Mouse (Mus musculus) v-Abl transformed pro-B cells (cell line): Measurements from ENCODE around the gene Psme3.

ENCODE experiments used
- in situ Hi-C, 2 experiments: fragments of 400-800 bp; cut with MboI; formaldehyde crosslinking; loops; one replicate each; pipeline ENCODE4 v1.15.1; 2025; ENCODE audit not compliant: unreplicated experiment in 2 of 2

Psme3 gene

DNA sequence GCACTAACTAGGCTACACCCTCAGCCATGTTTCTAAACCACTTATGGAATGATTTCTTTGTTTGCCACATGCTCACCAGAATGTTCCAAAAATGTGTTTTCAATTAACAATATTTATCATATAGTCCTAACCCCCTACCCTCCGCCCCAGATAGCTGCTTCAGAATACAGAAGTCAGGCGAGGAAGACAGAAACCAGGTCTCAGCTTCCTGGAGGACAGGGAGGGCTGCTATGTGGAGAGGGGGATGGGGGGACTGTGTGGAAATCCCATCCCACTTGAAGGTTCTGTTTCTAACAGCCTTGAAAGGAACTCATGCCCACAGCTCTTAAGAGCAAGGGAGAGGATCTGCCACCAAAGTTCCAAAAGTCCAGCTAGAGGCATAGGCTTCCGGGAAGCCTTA, 33.2 kb downstream of the Psme3 start:
- in situ Hi-C loops = no loop called here

DNA sequence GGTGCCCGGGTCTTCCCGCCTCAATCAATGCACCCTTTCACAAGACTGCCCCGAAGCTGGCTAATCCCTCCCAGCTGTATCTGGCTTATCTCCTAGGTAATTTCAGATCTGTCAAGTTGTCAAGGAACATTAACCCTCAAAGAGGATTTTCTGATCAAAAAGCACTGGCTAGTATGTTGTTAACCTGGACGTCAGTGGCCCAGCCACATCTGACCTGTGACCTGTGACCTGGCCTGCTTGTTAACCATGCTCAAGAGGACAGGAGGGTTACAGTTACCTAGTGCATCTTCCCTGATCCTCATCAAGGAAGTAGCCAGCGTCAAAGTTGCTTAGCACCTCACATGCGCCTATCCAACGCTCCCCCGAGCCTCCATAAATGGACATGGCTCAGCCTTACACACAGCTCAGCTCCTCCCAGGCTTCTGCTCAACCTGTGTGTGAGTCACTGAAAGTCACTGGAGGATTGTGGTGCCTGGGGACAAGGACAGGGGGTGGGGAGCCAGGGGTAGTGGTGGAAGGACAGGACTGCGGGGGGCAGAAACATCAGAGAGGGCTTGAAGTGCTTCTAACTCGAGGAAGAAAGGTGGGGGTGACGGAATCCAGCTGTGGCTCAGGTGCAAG, 35.2 kb downstream of the Psme3 start:
- in situ Hi-C loops = no loop called here

DNA sequence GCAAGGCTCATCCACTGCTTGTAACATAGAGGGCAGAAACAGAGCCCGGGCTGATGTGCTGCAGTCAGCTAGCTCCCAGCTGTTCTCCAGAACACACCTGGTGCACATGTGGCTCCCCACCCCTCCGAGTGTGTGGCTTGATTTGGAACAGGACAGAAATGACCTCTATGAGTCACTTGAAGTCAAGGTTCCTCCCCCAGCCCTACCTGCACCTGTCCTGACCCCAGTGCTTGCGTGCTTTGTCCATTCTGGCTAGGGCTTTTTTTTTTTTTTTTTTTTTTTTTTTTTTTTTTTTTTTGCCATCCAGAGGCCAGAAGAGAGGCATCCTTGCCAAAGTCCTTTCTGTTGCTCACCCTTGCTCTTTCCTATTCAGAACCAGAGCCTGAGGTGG, 35.7 kb downstream of the Psme3 start:
- in situ Hi-C loops = no loop called here

DNA sequence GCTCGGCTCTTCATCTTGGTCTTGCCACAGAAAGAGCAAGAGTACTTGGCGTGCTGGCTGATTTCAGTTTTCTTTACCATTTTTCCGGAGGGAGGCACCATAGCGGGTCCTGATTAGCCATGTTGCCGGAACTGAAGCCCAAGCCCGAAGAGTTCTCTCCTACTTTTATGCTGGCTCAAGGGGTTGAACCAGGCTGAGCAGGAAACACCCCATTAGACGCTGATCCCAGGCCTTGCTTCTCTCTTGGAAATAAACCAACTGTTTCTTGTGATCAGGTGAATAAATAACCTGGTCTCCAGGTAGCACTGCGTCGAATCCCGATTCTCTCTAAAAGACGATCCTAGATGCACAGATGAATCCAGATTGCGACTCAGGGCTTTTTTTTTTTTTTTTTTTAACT, 37.4 kb downstream of the Psme3 start:
- in situ Hi-C loops = no loop called here

DNA sequence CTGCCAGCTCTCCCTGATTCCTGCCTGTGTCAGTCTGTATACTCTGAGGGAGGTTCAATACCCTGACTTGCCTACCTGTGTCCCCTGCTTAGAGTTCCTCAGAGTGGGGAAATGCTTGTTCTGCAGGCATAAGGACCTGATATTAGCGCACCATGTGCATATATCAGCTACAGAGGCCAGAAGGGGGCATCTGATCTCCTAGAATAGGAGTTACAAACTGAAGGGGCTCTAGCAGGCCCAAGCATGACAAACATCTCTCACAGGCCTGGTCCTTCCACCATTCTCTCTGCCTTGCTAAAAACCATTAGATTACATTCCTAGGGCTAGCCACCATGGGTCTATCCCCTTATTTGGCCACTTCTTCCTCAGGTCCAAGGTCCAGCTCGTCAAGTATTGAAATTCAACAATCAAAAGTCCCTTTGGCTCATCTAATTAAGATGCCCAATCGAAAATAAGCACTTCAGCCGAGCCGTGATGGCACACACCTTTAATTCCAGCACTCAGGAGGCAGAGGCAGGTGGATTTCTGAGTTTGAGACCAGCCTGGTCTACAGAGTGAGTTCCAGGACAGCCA, 38.5 kb downstream of the Psme3 start:
- in situ Hi-C loops = no loop called here

DNA sequence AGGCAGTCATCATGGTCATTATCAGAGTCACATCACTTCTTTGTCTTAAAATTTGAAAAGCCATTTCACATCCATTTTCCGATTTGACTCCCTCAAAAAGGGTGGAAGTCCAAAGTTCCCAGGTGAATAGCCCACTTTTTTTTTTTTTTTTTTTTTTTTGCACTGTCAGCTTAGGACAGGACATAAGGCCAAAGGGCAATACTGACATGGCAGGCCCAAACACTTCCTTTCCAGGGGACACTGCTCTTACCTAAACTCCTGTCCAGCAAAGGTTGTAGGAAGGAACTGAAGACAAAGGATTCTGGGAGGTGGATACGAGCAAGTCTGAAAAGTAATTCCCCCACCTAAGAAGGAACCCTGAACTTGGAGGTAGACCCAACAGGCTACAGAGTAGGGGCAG, 39.9 kb downstream of the Psme3 start:
- in situ Hi-C loops = no loop called here

DNA sequence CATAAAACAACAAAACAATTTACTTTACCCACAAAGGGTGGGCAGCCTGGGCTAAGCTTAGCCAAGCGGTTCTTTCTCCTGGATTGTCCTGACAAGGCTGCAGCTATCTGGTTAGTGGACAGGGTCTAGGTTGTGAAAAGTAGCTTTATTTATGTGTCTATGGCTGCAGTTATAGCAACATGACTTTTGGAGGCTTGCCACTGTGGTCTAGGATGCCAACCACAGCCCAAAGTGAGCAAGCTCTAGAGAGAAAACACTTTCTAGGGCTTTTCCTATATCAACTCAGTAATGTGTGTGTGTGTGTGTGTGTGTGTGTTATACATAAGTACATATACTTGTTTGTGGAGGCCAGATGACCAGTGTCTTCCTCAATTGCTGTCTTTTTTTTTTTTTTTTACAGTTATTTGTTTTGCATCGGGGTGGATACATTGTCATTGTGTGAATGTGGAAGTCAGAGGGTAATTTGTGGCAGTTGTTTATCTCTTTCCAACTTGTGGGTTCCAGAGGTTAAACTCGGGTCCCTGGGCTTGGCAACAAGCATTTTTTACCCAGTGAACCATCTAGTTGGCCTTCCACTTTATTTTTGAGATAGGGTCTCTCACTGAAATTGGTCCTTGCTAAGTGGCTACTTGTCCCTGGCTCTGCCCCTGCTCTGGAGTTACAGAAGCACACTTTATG, 41.6 kb downstream of the Psme3 start:
- in situ Hi-C loops = no loop called here

DNA sequence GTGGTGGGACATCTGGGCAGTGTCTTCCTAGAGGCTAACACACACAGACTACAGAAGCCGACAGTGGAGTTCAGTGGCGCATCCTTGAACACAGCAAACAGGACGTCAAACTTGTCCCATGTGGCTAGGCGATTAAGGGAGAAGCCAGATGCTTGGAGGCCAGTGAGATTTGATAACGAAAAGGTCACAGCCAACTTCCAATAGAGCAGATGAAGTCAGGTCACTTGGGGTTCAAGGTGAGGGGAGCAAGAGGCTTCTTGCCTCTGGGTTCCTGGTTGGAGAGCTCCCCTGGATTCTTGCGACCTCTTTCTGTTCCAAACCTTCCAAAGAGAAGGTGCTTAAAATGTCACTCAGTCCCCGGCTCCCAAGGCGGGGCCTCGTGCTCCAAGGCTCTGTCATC, 43.8 kb downstream of the Psme3 start:
- in situ Hi-C loops = no loop called here

DNA sequence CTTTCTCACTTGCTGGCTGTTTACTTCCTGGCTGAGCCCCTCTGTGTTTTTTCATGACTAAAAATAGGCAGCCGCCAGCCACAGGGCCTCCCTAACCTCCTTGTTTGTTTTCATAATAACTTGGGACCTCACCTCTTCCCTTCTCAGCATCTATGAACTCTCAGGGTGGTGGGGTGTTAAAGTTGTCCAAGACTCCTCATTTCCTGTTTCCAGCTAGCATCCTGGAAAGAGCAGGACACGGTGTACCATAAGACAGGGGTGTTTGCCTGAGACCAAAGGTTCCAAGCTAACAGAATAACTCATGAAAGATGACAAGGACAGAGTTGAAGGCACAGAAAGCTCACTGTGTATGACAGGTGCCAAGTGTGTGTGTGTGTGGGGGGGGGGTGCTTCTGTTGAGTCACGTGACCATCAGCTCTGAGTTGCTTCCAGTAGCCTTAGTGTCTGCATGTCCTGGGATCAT, 44.7 kb downstream of the Psme3 start:
- in situ Hi-C loops = no loop called here

DNA sequence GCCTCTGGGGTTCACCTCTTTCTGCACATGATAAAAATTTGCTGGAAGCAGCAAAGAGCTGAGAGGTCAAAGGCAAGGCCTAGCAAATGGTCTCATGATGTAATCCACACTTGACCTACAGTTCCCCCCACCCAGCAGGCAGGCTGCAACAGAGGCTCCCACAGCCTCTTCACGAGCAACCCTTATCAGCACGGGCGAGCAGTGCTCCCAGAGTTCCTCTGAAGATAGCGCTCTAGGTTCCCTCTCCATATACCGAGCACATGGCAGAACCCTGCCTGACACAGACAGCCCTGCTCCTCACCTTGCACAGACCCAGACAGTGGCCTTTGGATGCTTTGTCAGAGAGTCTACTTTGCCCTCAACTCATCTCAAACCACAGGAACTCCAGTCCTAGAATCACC, 48.5 kb downstream of the Psme3 start:
- in situ Hi-C loops = no loop called here

DNA sequence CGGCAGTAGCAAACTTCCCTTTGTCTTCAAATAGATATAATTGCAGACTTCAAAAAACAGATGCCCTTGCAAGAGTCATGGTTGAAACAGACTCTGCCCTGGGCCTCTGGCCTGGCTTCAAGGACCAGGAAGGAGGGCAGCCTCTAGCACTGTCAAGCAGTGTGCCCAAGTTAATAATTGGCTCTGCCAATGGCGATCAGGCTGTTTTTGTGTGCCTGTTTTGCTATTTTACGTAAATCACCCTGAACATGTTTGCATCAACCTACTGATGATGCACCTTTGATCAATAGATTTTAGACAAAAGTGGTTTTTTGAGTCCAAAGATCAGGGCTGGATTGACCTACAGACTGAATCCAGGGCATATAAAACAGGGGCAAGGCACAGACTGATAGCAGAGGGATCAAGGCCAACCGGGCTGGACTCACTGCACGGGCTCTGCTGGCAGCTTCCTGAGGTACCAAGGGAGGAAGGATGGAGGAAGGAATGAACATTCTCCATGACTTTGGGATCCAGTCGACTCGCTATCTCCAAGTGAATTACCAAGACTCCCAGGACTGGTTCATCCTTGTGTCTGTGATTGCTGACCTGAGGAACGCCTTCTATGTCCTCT, 51.4 kb downstream of the Psme3 start, which contains the start of gene G6pc:
Gene G6pc (plus strand): TSS at position 236 of the 610 bp plus-strand sequence.
- in situ Hi-C loops = no loop called here

DNA sequence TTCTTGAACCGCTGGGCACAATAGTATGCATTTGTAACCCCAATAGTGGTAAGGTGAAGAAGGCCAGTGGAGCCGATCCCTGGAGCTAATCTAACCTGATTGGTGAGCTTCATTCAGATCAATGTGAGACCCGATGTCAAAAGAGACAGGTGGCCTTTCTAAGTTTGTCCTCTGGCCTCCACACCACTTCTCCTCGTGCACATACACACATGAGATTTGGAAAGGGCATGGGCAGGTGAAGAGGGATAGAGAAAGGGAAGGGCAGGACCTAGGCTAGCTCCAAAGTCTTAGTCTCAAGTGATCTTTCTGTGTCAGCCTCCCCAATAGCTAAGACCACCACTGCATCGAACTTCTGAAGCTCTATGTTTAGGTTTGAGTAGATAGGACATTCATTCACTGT, 54.1 kb downstream of the Psme3 start:
- in situ Hi-C loops = no loop called here
